Mouse (Mus musculus): ENCODE data around the gene 4930470P17Rik.

- no peak for TF ChIP-seq EP300 (IDR thresholded peaks at IDR 0.05; ENCODE audit: insufficient read depth, low read depth, low read length)
- no peak for TF ChIP-seq CTCF (IDR thresholded peaks at IDR 0.05; ENCODE audit: low read depth, low read length)
- no peak for TF ChIP-seq POLR2A (IDR thresholded peaks at IDR 0.05; ENCODE audit: insufficient read depth, low read length)
These were observed 49.7 kb downstream of the 4930470P17Rik start for GRCm38 (mm10) chr2:170552088-170552487.

Measured in ES-Bruce4 (cell line).